Mouse (Mus musculus): ENCODE results near the gene Tom1l2.

Gene Tom1l2

DNA sequence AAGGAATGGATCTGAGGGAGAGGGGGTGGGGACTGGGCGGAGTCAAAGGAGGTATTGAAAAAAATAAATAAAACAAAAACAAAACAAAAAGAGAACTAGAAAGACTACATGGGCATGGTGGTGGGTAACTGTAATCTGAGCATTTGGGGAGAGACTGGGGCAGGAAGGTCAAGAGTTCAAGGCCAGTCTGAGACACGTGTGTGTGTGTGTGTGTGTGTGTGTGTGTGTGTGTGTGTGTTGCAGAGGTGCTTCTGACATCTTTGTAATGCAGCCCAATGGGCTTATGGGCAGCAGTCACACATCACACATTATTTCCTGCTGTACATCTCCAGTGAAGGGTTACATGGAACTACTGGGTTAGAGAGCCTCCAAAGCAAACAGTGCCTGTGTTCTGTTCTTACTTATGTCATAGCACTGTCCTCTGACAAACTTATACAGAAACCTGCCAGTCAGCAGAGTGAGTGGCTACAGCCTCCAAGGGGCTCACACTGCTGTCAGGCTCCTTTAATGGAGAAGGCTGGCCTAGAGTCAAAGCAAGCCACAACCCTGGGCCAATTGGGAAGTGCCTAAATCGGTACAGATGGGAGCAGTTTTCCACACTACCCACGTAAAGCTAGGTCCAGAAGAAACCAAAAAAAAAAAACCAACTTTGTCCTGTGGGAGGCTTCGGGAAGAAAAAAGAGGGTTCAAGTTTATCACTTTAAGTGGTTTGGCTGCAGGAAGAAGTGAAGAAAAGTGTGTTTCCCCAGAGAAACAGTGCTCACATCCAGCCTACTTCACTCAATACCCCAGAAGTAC is 104.8 kb downstream of the Tom1l2 start:
- CTCF ChIA-PET: interaction anchor here (0.5 to 1.4 kb wide), 12 partner anchors 19 to 164 kb away, joined by 3 to 8 read pairs (median 3); no protein-coding TSS in a partner anchor
- POLR2A ChIA-PET: interaction anchor here (0.8 to 2.3 kb wide), 16 partner anchors 9 to 290 kb away, joined by 3 to 7 read pairs (median 3); partner anchors contain the start of gene Rai1 (in 1 of the 4)

DNA sequence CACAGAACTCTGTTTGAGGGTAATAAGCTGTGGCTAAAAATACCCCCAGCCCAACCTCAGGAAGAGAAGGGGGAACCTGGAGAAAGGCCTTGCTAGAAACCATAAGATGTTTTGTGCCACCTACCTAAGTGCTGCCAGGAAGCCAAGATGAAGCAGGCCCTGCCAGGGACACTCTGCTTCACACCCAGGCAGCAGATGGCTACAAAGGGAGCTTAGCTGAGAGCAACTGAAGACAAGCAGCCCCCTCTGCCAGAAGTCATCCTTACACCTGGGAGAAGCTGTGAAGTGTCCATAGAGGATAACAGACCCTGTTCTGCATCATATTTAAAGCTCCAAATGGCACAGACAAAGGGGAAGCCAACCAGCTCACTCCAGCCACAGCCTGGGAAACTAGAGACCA is 106.6 kb downstream of the Tom1l2 start:
- CTCF ChIA-PET: interaction anchor here in 1 of 4 experiments (1.4 to 1.5 kb wide), 2 partner anchors 46 to 61 kb away, joined by 3 to 4 read pairs; no protein-coding TSS in a partner anchor

DNA sequence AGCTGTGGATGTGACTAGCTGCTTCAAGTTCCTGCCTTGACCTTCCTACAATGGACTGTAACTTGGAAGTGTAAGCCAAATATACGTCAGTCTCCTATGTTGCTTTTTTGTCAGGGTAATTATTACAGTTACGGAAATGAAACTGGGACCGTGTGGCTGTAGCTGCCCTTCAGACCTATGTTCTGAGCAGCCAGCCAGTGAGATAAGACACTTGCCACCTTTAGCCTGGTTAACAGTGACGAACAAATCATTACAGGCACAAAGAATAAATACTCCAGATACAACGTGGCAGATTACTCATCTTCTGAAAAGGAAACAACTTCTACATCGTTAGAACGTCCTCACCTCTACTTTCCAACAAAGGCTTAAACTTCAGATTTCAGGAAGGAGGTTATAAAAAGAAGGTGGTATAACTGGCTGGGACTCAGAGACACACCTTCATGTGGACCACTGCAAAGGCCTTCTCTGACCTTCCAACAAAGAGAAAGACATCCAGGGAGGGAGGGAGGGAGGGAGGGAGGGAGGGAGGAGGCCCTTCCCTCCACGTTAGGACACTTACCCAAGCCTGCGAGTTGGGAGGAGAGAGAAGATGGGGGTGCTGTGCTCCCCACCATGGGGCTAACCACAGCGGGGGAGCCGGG is 108.1 kb downstream of the Tom1l2 start:
- POLR2A ChIA-PET: interaction anchor here in 2 of 4 experiments (1.0 to 2.3 kb wide), 5 partner anchors 12 to 49 kb away, joined by 3 to 7 read pairs (median 4); no protein-coding TSS in a partner anchor
- CTCF ChIA-PET: interaction anchor here in 2 of 4 experiments (1.4 to 1.7 kb wide), 3 partner anchors 45 to 167 kb away, joined by 3 to 4 read pairs (median 3); no protein-coding TSS in a partner anchor

More for the DNA sequence above, 106.6 kb downstream of the Tom1l2 start:
- POLR2A ChIA-PET: interaction anchor here in 2 of 4 experiments (1.0 to 2.3 kb wide), 5 partner anchors 14 to 54 kb away, joined by 3 to 7 read pairs (median 3); no protein-coding TSS in a partner anchor

DNA sequence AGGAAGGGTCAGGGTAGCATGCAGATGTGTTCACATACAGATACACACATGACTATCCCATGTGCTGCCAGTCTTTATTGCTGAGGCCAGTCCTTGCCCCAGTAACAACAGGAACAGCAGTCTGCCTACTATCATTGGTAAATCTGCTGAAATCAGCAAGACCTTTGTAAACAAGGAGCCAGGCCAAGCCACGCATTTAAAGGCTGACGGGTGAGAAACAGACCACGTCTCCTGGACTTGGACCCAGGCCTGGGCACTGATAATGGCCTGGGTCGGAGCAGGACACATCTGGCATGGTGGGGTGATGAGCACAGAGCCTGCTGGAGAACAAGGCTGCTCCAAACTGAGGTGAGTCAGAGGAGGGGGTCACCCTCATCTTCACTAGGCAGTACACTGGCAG is 112.2 kb downstream of the Tom1l2 start:
- CTCF ChIA-PET: interaction anchor here in 3 of 4 experiments (1.0 to 1.2 kb wide), 4 partner anchors 40 to 67 kb away, joined by 3 to 5 read pairs (median 4); no protein-coding TSS in a partner anchor
- POLR2A ChIA-PET: interaction anchor here in 1 of 4 experiments (1.5 kb wide), 1 partner anchor 18 kb away, joined by 5 read pairs; the partner anchor contains the start of gene Srebf1

DNA sequence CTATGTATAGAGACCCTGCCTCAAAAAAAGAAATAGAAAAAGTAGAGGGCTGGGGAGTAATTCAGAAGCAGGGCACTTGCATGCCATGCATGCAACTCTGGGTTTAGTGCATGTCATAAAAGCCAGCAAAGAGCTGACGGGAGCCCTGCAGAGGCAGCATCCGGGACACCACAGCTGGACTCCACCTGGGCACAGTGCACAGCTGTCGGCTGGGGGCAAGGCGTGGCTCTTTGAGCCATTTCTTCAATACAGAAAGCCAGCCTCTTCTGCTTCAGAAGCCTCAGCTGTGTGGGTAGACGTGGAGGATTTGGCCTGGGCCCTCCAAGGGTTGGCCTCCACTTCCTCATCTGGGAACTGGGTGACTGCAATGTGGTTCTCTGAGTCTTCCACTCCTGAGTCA is 117.4 kb downstream of the Tom1l2 start:
- ChIA-PET CTCF (interaction anchor here in 1 of 4 experiments (1.5 to 1.8 kb wide), 2 partner anchors 16 to 35 kb away, joined by 4 to 5 read pairs; no protein-coding TSS in a partner anchor), POLR2A (interaction anchor here in 2 of 4 experiments (0.9 to 22.1 kb wide), 5 partner anchors 11 to 29 kb away, joined by 3 to 343 read pairs (median 3); partner anchors contain the start of gene Srebf1 (in 1 of the 2))

DNA sequence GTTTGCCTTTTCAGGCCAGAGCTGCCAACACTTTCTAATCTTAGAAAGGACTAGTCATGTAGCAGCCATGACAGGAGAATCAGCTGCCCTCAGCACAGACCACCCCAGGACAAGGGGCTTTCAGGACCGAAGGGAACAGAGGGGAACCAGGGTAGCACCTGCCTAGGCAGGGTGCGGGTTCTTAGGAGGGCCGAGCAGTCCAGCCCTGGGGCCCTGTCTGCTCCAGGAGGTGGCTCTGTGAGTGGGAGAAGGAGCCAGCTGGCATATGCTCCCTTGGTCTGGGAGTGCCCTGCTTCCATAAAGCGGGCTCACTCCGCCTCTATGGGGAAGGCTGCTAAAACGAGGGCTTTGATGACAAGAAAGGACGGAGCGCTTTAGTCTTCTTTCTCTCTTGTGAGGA is 119.5 kb downstream of the Tom1l2 start:
- CTCF ChIA-PET: interaction anchor here in 3 of 4 experiments (0.9 to 2.1 kb wide), 4 partner anchors 8 to 33 kb away, joined by 3 to 9 read pairs (median 3); no protein-coding TSS in a partner anchor

DNA sequence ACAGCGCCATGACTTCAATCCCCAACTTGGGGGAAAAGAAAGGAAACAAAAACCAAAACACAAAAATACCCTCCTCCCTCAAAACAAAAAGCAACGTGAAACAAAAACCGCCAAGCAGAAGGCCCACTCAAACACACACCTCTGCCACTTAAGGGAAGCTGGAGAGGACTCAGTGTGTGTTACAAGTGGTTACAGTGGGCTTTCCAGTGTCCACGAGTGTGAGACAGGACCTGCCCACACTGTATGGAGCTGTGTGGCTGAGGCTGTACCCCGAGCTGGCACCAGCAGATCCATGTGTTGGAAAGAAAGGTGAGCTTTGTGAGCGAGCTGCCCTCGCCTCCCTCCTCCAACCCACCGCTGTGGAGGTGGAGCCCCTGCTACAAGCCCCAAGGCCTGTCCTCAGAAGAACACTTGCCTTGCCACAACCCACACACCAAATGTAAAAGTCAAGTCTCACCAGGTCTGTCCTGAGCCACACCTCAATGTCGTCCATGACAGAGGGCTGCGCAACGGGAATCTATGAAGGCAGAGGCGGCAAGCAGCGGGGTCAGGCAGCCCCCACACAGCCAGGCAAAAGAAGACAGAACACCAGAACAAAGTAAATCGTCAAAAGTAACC is 120.2 kb downstream of the Tom1l2 start:
- CTCF ChIA-PET: interaction anchor here in 3 of 4 experiments (0.8 to 2.1 kb wide), 8 partner anchors 19 to 75 kb away, joined by 3 to 9 read pairs (median 4); no protein-coding TSS in a partner anchor
- POLR2A ChIA-PET: interaction anchor here (0.9 to 22.1 kb wide), 22 partner anchors 9 to 185 kb away, joined by 3 to 343 read pairs (median 4); partner anchors contain the start of genes Srebf1 (in 2 of the 4), Drc3 (in 1 of the 4), Gid4 (in 1 of the 4) and Tom1l2 (in 1 of the 4)

More for the DNA sequence above, 119.5 kb downstream of the Tom1l2 start:
- POLR2A ChIA-PET: interaction anchor here in 3 of 4 experiments (1.0 to 22.1 kb wide), 15 partner anchors 9 to 184 kb away, joined by 3 to 343 read pairs (median 5); partner anchors contain the start of genes Srebf1 (in 2 of the 3), Drc3 (in 1 of the 3), Gid4 (in 1 of the 3) and Tom1l2 (in 1 of the 3)

DNA sequence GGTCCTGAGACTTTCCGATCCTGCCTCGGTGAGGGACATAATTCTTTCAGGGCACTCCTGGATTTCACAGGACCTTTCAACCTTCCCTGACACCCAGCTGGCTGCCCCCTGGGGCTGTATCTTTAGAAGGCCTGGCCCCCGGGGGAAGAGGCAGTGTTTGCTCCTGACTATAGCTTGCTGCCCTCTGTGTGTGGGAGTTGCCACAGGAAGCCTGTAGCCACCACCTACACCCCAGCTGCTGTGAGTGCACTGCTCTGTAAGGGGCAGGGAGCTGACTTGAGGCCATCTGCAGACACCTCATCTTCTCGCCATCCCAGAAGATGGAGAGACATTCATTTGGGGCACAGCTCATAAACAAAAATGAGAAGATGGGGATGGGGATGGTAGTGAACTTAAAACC is 120.8 kb downstream of the Tom1l2 start:
- ChIA-PET CTCF (interaction anchor here in 3 of 4 experiments (0.5 to 2.1 kb wide), 8 partner anchors 19 to 319 kb away, joined by 3 to 9 read pairs (median 4); no protein-coding TSS in a partner anchor), POLR2A (interaction anchor here (0.5 to 22.1 kb wide), 19 partner anchors 8 to 185 kb away, joined by 3 to 343 read pairs (median 4); partner anchors contain the start of genes Srebf1 (in 2 of the 4), Drc3 (in 1 of the 4), Gid4 (in 1 of the 4) and Tom1l2 (in 1 of the 4))

DNA sequence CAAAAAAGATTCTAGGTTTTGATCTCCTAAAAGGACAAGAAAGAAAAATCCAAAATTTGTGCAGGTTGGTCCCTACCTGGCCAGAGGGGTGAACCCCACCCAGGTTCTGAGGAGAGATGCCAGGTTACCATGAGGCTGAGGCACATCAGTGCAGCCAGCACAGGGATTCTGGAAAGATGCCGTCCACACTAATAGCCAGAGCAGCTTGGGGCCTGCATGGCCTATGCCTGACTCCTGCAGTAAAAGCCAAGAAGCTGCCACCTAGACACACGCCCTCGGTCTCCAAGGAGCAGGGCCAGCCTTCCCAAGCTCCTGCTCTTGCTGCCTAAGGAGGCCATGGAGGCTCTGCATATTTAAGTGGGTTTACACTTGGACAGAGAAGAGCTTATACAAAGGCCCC is 121.4 kb downstream of the Tom1l2 start:
- CTCF ChIA-PET: interaction anchor here in 2 of 4 experiments (0.9 to 2.1 kb wide), 5 partner anchors 20 to 76 kb away, joined by 3 to 9 read pairs (median 4); no protein-coding TSS in a partner anchor
- POLR2A ChIA-PET: interaction anchor here (0.5 to 22.1 kb wide), 19 partner anchors 7 to 641 kb away, joined by 3 to 343 read pairs (median 4); partner anchors contain the start of genes Srebf1 (in 2 of the 4), Drc3 (in 1 of the 4), Gid4 (in 1 of the 4) and Tom1l2 (in 1 of the 4)

DNA sequence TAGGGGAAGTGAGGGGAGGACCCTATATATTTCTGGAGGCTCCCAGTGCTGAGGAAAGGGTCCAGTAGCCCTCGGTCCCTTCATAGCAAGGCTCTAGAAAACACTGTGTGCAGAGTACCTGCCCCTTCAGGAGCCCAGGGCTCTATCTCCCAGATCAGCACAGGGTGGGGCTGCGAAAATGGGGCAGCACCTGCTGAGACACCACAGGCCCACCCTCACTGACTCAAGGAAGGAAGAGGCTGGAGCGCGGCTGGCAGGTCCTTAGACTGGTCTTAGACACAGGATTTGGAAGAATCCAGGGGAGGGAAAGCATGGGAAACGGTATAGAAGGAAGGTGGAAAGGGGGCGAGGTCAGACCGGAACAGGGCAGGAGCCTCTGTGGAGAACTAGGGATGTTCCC is 122.2 kb downstream of the Tom1l2 start:
- POLR2A ChIA-PET: interaction anchor here in 2 of 4 experiments (2.9 to 22.1 kb wide), 2 partner anchors 10 to 24 kb away, joined by 12 to 343 read pairs; no protein-coding TSS in a partner anchor
- CTCF ChIA-PET: no interaction called here

DNA sequence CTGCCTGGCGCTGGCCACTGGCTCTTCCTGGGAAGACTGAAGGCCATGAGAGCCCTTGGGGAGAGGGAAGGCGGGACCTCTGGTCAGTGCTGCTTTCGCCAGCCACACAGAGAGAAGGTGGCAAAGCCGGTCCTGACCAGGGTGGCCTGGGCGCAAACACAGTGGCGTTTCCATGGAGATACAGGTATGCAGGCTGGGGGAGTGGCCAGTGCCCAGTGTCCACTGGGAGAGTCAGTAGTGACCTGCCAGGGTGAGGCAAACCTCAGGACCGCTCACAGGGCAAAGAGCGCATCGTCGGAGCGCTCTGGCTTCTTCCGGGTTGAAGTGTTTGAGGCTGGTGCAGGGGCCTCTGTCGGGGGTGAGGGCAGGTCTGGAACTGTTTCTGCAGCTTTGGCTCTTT is 122.9 kb downstream of the Tom1l2 start:
- CTCF ChIA-PET: no interaction called here
- POLR2A ChIA-PET: interaction anchor here in 2 of 4 experiments (1.2 to 22.1 kb wide), 5 partner anchors 8 to 124 kb away, joined by 3 to 343 read pairs (median 5); no protein-coding TSS in a partner anchor

DNA sequence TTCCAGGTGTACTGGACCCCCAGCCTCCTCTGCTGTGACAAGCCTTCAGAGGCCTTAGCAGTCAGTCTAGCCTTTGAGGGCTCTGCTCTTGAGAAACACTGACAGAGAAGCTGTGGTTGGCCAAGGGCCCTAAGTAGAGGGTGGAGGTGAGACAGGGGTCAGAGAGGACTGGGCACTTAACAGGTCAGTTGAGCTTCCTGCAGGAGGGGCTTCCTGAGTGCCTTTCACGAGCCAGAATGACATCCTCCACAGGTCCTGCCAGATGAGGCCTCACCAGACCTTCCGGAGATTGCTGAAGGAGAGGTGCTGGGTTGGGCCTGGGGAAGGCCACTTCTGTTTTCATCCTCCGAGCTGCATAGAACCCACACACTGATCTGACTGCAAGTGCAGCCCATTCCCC is 124.2 kb downstream of the Tom1l2 start:
- CTCF ChIA-PET: interaction anchor here (0.8 to 1.7 kb wide), 6 partner anchors 20 to 64 kb away, joined by 3 to 6 read pairs (median 4); no protein-coding TSS in a partner anchor

DNA sequence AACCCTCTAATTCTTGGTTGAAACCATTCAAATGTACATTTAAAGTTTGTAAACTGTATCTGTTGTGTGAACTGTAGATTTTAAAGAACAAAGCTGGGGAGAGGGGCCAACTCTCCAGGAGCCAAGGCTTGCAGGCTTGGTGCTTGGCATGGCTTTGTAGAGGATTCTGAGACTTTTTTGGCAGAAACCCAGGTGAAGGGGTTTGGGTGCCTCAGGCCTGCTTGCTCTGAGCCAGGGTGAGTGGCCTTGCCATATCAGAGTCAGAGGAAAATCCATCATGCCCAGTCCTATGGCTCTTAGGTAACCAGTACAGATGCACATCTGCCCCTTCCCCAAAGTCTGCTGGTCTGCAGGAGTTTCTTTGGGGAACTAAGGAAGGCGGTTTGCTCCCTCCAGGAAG is 126.8 kb downstream of the Tom1l2 start:
- ChIA-PET CTCF (interaction anchor here in 1 of 4 experiments (1.3 kb wide), 1 partner anchor 8 kb away, joined by 3 read pairs; no protein-coding TSS in a partner anchor), POLR2A (interaction anchor here in 2 of 4 experiments (1.0 to 22.1 kb wide), 4 partner anchors 12 to 50 kb away, joined by 3 to 343 read pairs (median 106); no protein-coding TSS in a partner anchor)

More for the DNA sequence above, 124.2 kb downstream of the Tom1l2 start:
- POLR2A ChIA-PET: interaction anchor here in 2 of 4 experiments (1.1 to 22.1 kb wide), 9 partner anchors 8 to 64 kb away, joined by 3 to 343 read pairs (median 4); no protein-coding TSS in a partner anchor

DNA sequence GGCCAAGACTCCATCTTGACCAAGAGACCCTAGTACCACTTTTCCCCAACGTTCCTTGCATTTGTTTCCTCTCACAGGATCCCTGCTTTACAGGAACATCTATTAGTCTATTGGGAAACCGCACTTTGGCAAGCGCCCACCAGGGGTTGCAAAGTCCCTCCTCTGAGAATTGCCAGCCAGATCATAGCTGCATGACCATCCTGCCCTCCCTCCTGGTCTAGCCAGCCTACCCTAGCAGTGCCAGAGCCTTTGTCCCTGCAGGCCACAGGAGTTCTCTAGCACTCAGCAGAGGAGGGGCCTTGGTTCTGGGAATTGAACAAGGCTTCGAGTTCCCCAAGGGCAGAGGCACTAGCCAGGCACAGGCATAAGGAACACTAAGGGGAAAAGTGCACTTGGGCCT is 128.0 kb downstream of the Tom1l2 start:
- ChIA-PET POLR2A (interaction anchor here in 3 of 4 experiments (0.8 to 22.1 kb wide), 16 partner anchors 8 to 192 kb away, joined by 3 to 343 read pairs (median 6); partner anchors contain the start of gene Gid4 (in 1 of the 3)), CTCF (interaction anchor here in 2 of 4 experiments (1.0 to 1.3 kb wide), 5 partner anchors 9 to 194 kb away, joined by 3 to 5 read pairs (median 3); partner anchors contain the start of gene Atpaf2 (in 1 of the 2))

DNA sequence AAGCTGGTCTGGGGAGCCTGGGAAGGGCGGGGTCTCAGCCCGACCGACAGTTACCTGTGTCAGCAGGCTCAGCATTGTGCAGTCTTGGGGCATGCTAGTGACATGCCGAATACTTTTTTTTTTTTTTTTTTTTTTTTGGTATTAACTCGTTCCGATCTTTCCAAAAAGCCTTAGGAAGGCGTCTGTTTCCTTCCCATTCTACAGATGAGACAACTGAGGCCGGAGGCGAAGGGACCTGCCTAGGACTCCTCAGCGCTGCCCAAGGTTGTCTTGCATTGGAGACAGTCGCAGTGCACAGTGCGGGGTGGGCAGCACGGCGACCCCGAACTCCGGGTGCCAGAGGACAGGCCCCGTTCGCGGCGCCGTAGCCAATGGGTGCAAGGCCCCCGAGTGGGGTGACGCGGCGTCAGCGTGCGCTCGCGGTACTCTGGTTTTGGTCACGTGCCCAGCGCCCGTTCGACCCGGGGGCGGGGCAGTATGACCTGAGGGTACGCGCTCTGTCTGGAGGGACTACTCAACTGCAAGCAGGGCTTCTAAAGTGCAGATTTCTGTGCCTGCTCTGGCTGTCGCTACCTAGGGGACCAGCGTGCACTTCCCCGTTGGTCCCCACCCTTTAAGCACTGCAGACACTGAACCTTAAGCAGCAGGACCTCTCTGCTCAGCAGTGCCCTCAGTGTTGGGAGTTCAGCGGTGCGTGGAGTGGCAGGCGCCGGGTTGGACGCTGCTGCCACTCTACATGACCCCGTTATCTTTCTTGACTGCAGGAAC is 130.1 kb downstream of the Tom1l2 start, which contains the start of gene Srebf1:
Gene Srebf1 (minus strand): TSS at position 113 of the 768 bp plus-strand sequence.
- CTCF ChIA-PET: interaction anchor here in 1 of 4 experiments (0.7 to 1.6 kb wide), 2 partner anchors 29 to 130 kb away, joined by 5 to 6 read pairs; partner anchors contain the start of genes Drc3 and Tom1l2
- POLR2A ChIA-PET: interaction anchor here (0.5 to 22.1 kb wide), 43 partner anchors 8 to 774 kb away, joined by 3 to 343 read pairs (median 3); partner anchors contain the start of gene Drg2 (in 1 of the 4)
